Mouse (Mus musculus): ENCODE results near the gene Mageb16. TPM values are rescaled to one million over a fixed set of nuclear protein-coding genes. Genes with fewer than 3 reads are reported as not detected.

Mageb16 gene
- polyA plus RNA-seq (2012; rRNA removed): 0.25 and 0.42 TPM in 2 replicates

- Histone ChIP-seq H3K4me1 (ENCODE audit: control insufficient read depth, insufficient read depth, low read length) (no peaks in the 10 kb centered on the region), H3K27ac (ENCODE audit: insufficient read depth, low read length) (no peak within 1 kb of the TSS), H3K4me3 (ENCODE audit: insufficient read depth, low read length) (no peak within 1 kb of the TSS)
- TF ChIP-seq CTCF (IDR thresholded peaks at IDR 0.05; ENCODE audit: extremely low read depth, insufficient read depth, low read length): no peak
- no peak for TF ChIP-seq POLR2A (IDR thresholded peaks at IDR 0.05; ENCODE audit: extremely low read depth, insufficient read depth, low read length)
Measured at GRCm38 (mm10) chrX:79671411-79671810, at the start of gene Mageb16. Mageb16 (minus strand) TSS chrX:79671435.

GRCm38 (mm10) chrX:79651091-79651490 lies 20.1 kb downstream of the Mageb16 start:
- Histone ChIP-seq H3K27ac (ENCODE audit: insufficient read depth, low read length) (no peak overlapping the region), H3K4me3 (ENCODE audit: insufficient read depth, low read length) (no peak overlapping the region), H3K4me1 (ENCODE audit: control insufficient read depth, insufficient read depth, low read length) (no peaks in the 10 kb centered on the region)
- TF ChIP-seq POLR2A (IDR thresholded peaks at IDR 0.05; ENCODE audit: extremely low read depth, insufficient read depth, low read length) (no peak), CTCF (IDR thresholded peaks at IDR 0.05; ENCODE audit: extremely low read depth, insufficient read depth, low read length) (no peak)

GRCm38 (mm10) chrX:79635396-79635795 lies 35.8 kb downstream of the Mageb16 start:
- no peaks in the 10 kb centered on the region for H3K4me1 ChIP-seq (ENCODE audit: control insufficient read depth, insufficient read depth, low read length)
- TF ChIP-seq CTCF (IDR thresholded peaks at IDR 0.05; ENCODE audit: extremely low read depth, insufficient read depth, low read length) (no peak), POLR2A (IDR thresholded peaks at IDR 0.05; ENCODE audit: extremely low read depth, insufficient read depth, low read length) (no peak)
- no peak overlapping the region for H3K4me3 ChIP-seq (ENCODE audit: insufficient read depth, low read length)
- H3K27ac ChIP-seq (ENCODE audit: insufficient read depth, low read length): no peak overlapping the region

GRCm38 (mm10) chrX:79606462-79606861 lies 64.8 kb downstream of the Mageb16 start:
- Histone ChIP-seq H3K4me3 (ENCODE audit: insufficient read depth, low read length) (no peak overlapping the region), H3K27ac (ENCODE audit: insufficient read depth, low read length) (no peak overlapping the region), H3K4me1 (ENCODE audit: control insufficient read depth, insufficient read depth, low read length) (no peaks in the 10 kb centered on the region)
- TF ChIP-seq POLR2A (IDR thresholded peaks at IDR 0.05; ENCODE audit: extremely low read depth, insufficient read depth, low read length): no peak
- no peak for TF ChIP-seq CTCF (IDR thresholded peaks at IDR 0.05; ENCODE audit: extremely low read depth, insufficient read depth, low read length)

Other genes with a start within 250 kb of the Mageb16 start
- gene Gm7173, start 154.2 kb downstream of the Mageb16 start, polyA plus RNA-seq (2012; rRNA removed): 0.17 and 0.19 TPM in 2 replicates

All from cortical plate, adult 2 months (tissue).